ENCODE assay signal across 8 mouse cellular contexts in the genomic region with DNA sequence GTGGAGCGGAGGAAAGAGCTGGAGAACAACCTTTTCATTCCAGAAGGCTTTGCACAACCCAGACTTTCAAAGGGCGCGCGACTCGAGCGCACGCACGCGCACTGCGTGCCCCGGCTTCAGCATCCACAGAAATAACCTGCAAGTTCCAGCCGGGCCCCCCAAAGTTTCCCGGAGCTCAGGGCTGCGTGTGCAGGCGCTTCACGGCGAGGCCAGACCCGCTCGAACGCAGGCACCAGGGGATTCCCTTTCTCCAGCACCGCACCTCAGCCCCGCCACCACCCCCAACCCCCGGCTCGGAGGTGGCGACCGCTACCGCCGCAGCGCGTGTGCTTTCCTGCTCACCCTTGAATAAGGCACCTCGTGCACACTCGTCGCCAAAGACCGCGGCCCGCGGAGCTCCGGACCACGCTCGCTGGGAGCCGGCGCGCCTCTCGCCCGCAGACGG. TPM values are rescaled to one million over a fixed set of nuclear protein-coding genes. Genes with fewer than 3 reads are reported as not detected.
DNase-seq lines count a peak whose midpoint lies in the region; ATAC-seq and TF ChIP-seq lines count a peak whose summit lies in the region.

No protein-coding gene starts in this region.

- no peak for TF ChIP-seq POLR2A in brain, embryonic 14.5 days (IDR thresholded peaks at IDR 0.05; ENCODE audit: borderline replicate concordance, extremely low read depth, insufficient read depth, insufficient read length, poor library complexity, severe bottlenecking)
- no peak for TF ChIP-seq POLR2A in testis, adult 2 months (IDR thresholded peaks at IDR 0.05; ENCODE audit: control insufficient read depth, low read depth, low read length)

- peak overlapping the region; percentile 77 for H3K4me3 ChIP-seq in heart, embryonic 12.5 days
- peak overlapping the region; percentile 97 for H3K4me3 ChIP-seq in kidney, postnatal 0 days (replicated peaks; ENCODE audit: low read depth, low read length)
- H3K4me3 ChIP-seq in liver, embryonic 13.5 days (replicated peaks): peak overlapping the region; percentile 84
- H3K4me3 ChIP-seq in neural tube, embryonic 13.5 days: peak overlapping the region; percentile 96
- H3K4me3 ChIP-seq in testis, adult 2 months (ENCODE audit: control insufficient read depth, low read depth, low read length): peak overlapping the region; percentile 94

- under 1% methylated on average over 46 of the region's 46 CpGs for WGBS in heart, embryonic 12.5 days
- 1% methylated on average over 46 of the region's 46 CpGs for WGBS in kidney, postnatal 0 days
- 0% methylated on average over 46 of the region's 46 CpGs for WGBS in liver, embryonic 13.5 days (ENCODE audit: insufficient replicate concordance)
- under 1% methylated on average over 46 of the region's 46 CpGs for WGBS in neural tube, embryonic 13.5 days

- H3K4me2 ChIP-seq in heart, embryonic 12.5 days: peak overlapping the region; percentile 74
- H3K4me2 ChIP-seq in kidney, postnatal 0 days (ENCODE audit: low read length): peak overlapping the region; percentile 87
- peak overlapping the region; percentile 80 for H3K4me2 ChIP-seq in liver, embryonic 13.5 days
- peak overlapping the region; percentile 77 for H3K4me2 ChIP-seq in neural tube, embryonic 13.5 days

- peak overlapping the region; percentile 87 for H3K9ac ChIP-seq in heart, embryonic 12.5 days
- H3K9ac ChIP-seq in kidney, postnatal 0 days (ENCODE audit: low read depth, low read length): peak overlapping the region; percentile 69
- H3K9ac ChIP-seq in liver, embryonic 13.5 days: peak overlapping the region; percentile 95
- peak overlapping the region; percentile 81 for H3K9ac ChIP-seq in neural tube, embryonic 13.5 days

- no peak for TF ChIP-seq CTCF in brain, embryonic 14.5 days (IDR thresholded peaks at IDR 0.05; ENCODE audit: borderline replicate concordance, extremely low read depth, insufficient read depth, insufficient read length)
- no peak for TF ChIP-seq CTCF in kidney, postnatal 0 days (IDR thresholded peaks at IDR 0.05; ENCODE audit: low read depth)
- no peak for TF ChIP-seq CTCF in testis, adult 2 months (IDR thresholded peaks at IDR 0.05; ENCODE audit: control insufficient read depth, insufficient read depth, insufficient replicate concordance, low read depth, low read length)

- no peaks in the 10 kb centered on the region for H3K27me3 ChIP-seq in heart, embryonic 12.5 days (replicated peaks)
- H3K27me3 ChIP-seq in kidney, postnatal 0 days (ENCODE audit: insufficient read depth, low read length): no peaks in the 10 kb centered on the region
- no peaks in the 10 kb centered on the region for H3K27me3 ChIP-seq in liver, embryonic 13.5 days
- no peaks in the 10 kb centered on the region for H3K27me3 ChIP-seq in neural tube, embryonic 13.5 days
- H3K27me3 ChIP-seq in testis, adult 2 months (ENCODE audit: control insufficient read depth, insufficient read depth, low read length): no peaks in the 10 kb centered on the region

- peak; percentile 91 for DNase-seq in brain, embryonic 14.5 days (ENCODE audit: low read depth)
- DNase-seq in kidney, postnatal 0 days (ENCODE audit: low spot score): peak; percentile 58
- DNase-seq in liver, embryonic 13.5 days: peak; percentile 56

- ATAC-seq in CD4-positive, CD25-positive, alpha-beta regulatory T cell, adult 4 months: peak; percentile 47
- peak; percentile 51 for ATAC-seq in erythroblast, adult 5-6 weeks (replicated peaks; ENCODE audit: low FRiP score, poor library complexity, severe bottlenecking)
- ATAC-seq in heart, embryonic 12.5 days (ENCODE audit: insufficient number of reproducible peaks, low FRiP score): peak; percentile 63
- ATAC-seq in kidney, postnatal 0 days (replicated peaks; ENCODE audit: low FRiP score, low read depth): peak; percentile 78
- peak; percentile 64 for ATAC-seq in liver, embryonic 13.5 days (ENCODE audit: low read depth)
- ATAC-seq in neural tube, embryonic 13.5 days (ENCODE audit: low read depth): peak; percentile 89

- H3K27ac ChIP-seq in heart, embryonic 12.5 days (ENCODE audit: poor library complexity, severe bottlenecking): peak overlapping the region; percentile 87
- peak overlapping the region; percentile 78 for H3K27ac ChIP-seq in kidney, postnatal 0 days
- H3K27ac ChIP-seq in liver, embryonic 13.5 days: peak overlapping the region; percentile 91
- peak overlapping the region; percentile 91 for H3K27ac ChIP-seq in neural tube, embryonic 13.5 days (replicated peaks)
- peak overlapping the region; percentile 84 for H3K27ac ChIP-seq in testis, adult 2 months (ENCODE audit: control insufficient read depth, insufficient read depth, low read depth, low read length)

- peaks cover 3% of the 10 kb centered on the region; the same call in 1 of the 2 replicates for H3K36me3 ChIP-seq in heart, embryonic 12.5 days
- H3K36me3 ChIP-seq in kidney, postnatal 0 days (ENCODE audit: insufficient read depth, low read length): no peaks in the 10 kb centered on the region
- H3K36me3 ChIP-seq in liver, embryonic 13.5 days: peaks cover 18% of the 10 kb centered on the region; the same call in 1 of the 2 replicates
- no peaks in the 10 kb centered on the region for H3K36me3 ChIP-seq in neural tube, embryonic 13.5 days
- H3K36me3 ChIP-seq in testis, adult 2 months (ENCODE audit: control insufficient read depth, insufficient read depth, low read length): no peaks in the 10 kb centered on the region

- 0 out of 2 replicates have a peak, but pooled peaks cover 4% of the 10 kb centered on the region for H3K9me3 ChIP-seq in heart, embryonic 12.5 days (replicated peaks)
- H3K9me3 ChIP-seq in kidney, postnatal 0 days (replicated peaks; ENCODE audit: low read length): no peaks in the 10 kb centered on the region
- no peaks in the 10 kb centered on the region for H3K9me3 ChIP-seq in liver, embryonic 13.5 days (replicated peaks)
- no peaks in the 10 kb centered on the region for H3K9me3 ChIP-seq in neural tube, embryonic 13.5 days

- peaks cover 5% of the 10 kb centered on the region for H3K4me1 ChIP-seq in heart, embryonic 12.5 days (replicated peaks)
- no peaks in the 10 kb centered on the region for H3K4me1 ChIP-seq in kidney, postnatal 0 days (replicated peaks; ENCODE audit: insufficient read depth, low read length)
- H3K4me1 ChIP-seq in liver, embryonic 13.5 days (replicated peaks): peaks cover 14% of the 10 kb centered on the region
- peaks cover 20% of the 10 kb centered on the region for H3K4me1 ChIP-seq in neural tube, embryonic 13.5 days (replicated peaks)
- H3K4me1 ChIP-seq in testis, adult 2 months (ENCODE audit: control insufficient read depth, insufficient read depth, low read length): no peaks in the 10 kb centered on the region; the same call in none of the 2 replicates

RNA-seq across cellular contexts. Expression of gene Suv39h2, which starts 0.4 kb away (rescaled TPM):
- polyA plus RNA-seq in CD4-positive, CD25-positive, alpha-beta regulatory T cell, adult 4 months (2017; shearing (Covaris generic)): 1 to 10 TPM in 1 of 2 experiments, under 1 TPM in 1; 0.90 to 1.1 TPM
- polyA plus RNA-seq in brain, embryonic 14.5 days (2012; rRNA removed): 8.1 and 11.4 TPM in 2 replicates
- total RNA-seq in erythroblast, adult 5-6 weeks (2015; ENCODE audit: low replicate concordance): 4.0 and 14.2 TPM in 2 replicates
- 4.2 and 8.6 TPM in 2 replicates for total RNA-seq in erythroblast, adult 5-6 weeks (2017; ENCODE audit: low replicate concordance)
- 11.6 and 11.9 TPM in 2 replicates for polyA plus RNA-seq in heart, embryonic 12.5 days (2016; fragmentation: Nextera tagmentation; extraction: Ambion mirVana)
- polyA plus RNA-seq in kidney, postnatal 0 days (2015; fragmentation: Nextera tagmentation; extraction: Ambion mirVana): 9.5 TPM in 2 replicates
- 8.8 and 9.3 TPM in 2 replicates for polyA plus RNA-seq in liver, embryonic 13.5 days (2015; fragmentation: Nextera tagmentation; extraction: Ambion mirVana)
- polyA plus RNA-seq in neural tube, embryonic 13.5 days (2015; fragmentation: Nextera tagmentation; extraction: Ambion mirVana): 10.4 and 12.8 TPM in 2 replicates
- polyA plus RNA-seq in testis, adult 2 months (2012; rRNA removed): 5.5 and 8.2 TPM in 2 replicates

RNA-seq across cellular contexts. Expression of gene Gm45902, which starts 38.2 kb away (rescaled TPM):
- polyA plus RNA-seq in CD4-positive, CD25-positive, alpha-beta regulatory T cell, adult 4 months (2017; shearing (Covaris generic)): 1 to 10 TPM; 2.3 to 3.4 TPM
- 6.3 and 8.1 TPM in 2 replicates for polyA plus RNA-seq in brain, embryonic 14.5 days (2012; rRNA removed)
- 0.58 and 1.7 TPM in 2 replicates for total RNA-seq in erythroblast, adult 5-6 weeks (2015; ENCODE audit: low replicate concordance)
- total RNA-seq in erythroblast, adult 5-6 weeks (2017; ENCODE audit: low replicate concordance): 2.6 and 8.9 TPM in 2 replicates
- 6.4 and 7.3 TPM in 2 replicates for polyA plus RNA-seq in heart, embryonic 12.5 days (2016; fragmentation: Nextera tagmentation; extraction: Ambion mirVana)
- polyA plus RNA-seq in kidney, postnatal 0 days (2015; fragmentation: Nextera tagmentation; extraction: Ambion mirVana): 2.6 and 2.8 TPM in 2 replicates
- polyA plus RNA-seq in liver, embryonic 13.5 days (2015; fragmentation: Nextera tagmentation; extraction: Ambion mirVana): 1.8 and 2.1 TPM in 2 replicates
- polyA plus RNA-seq in neural tube, embryonic 13.5 days (2015; fragmentation: Nextera tagmentation; extraction: Ambion mirVana): 8.1 and 8.2 TPM in 2 replicates
- 0.40 and 0.48 TPM in 2 replicates for polyA plus RNA-seq in testis, adult 2 months (2012; rRNA removed)

RNA-seq across cellular contexts. Expression of gene Hspa14, which starts 38.2 kb away (rescaled TPM):
- polyA plus RNA-seq in CD4-positive, CD25-positive, alpha-beta regulatory T cell, adult 4 months (2017; shearing (Covaris generic)): 100 to 1,000 TPM; 108 to 136 TPM
- polyA plus RNA-seq in brain, embryonic 14.5 days (2012; rRNA removed): 56.8 and 69.5 TPM in 2 replicates
- 16.7 and 19.0 TPM in 2 replicates for total RNA-seq in erythroblast, adult 5-6 weeks (2015; ENCODE audit: low replicate concordance)
- total RNA-seq in erythroblast, adult 5-6 weeks (2017; ENCODE audit: low replicate concordance): 39.8 and 47.8 TPM in 2 replicates
- polyA plus RNA-seq in heart, embryonic 12.5 days (2016; fragmentation: Nextera tagmentation; extraction: Ambion mirVana): 81.3 and 85.9 TPM in 2 replicates
- polyA plus RNA-seq in kidney, postnatal 0 days (2015; fragmentation: Nextera tagmentation; extraction: Ambion mirVana): 73.4 and 80.1 TPM in 2 replicates
- 92.3 and 97.3 TPM in 2 replicates for polyA plus RNA-seq in liver, embryonic 13.5 days (2015; fragmentation: Nextera tagmentation; extraction: Ambion mirVana)
- 63.1 and 70.7 TPM in 2 replicates for polyA plus RNA-seq in neural tube, embryonic 13.5 days (2015; fragmentation: Nextera tagmentation; extraction: Ambion mirVana)
- polyA plus RNA-seq in testis, adult 2 months (2012; rRNA removed): 14.5 and 16.9 TPM in 2 replicates

RNA-seq across cellular contexts. Expression of gene Cdnf, which starts 38.4 kb away (rescaled TPM):
- 1 to 10 TPM in 1 of 2 experiments, under 1 TPM in 1; 0.24 to 1.2 TPM for polyA plus RNA-seq in CD4-positive, CD25-positive, alpha-beta regulatory T cell, adult 4 months (2017; shearing (Covaris generic))
- 0.32 and 0.33 TPM in 2 replicates for polyA plus RNA-seq in brain, embryonic 14.5 days (2012; rRNA removed)
- total RNA-seq in erythroblast, adult 5-6 weeks (2015; ENCODE audit: low replicate concordance): not detected in 2 replicates
- 1.0 and 1.1 TPM in 2 replicates for total RNA-seq in erythroblast, adult 5-6 weeks (2017; ENCODE audit: low replicate concordance)
- 0.18 and 0.24 TPM in 2 replicates for polyA plus RNA-seq in heart, embryonic 12.5 days (2016; fragmentation: Nextera tagmentation; extraction: Ambion mirVana)
- polyA plus RNA-seq in kidney, postnatal 0 days (2015; fragmentation: Nextera tagmentation; extraction: Ambion mirVana): 0.33 and 0.54 TPM in 2 replicates
- 0.12 and 0.15 TPM in 2 replicates for polyA plus RNA-seq in liver, embryonic 13.5 days (2015; fragmentation: Nextera tagmentation; extraction: Ambion mirVana)
- polyA plus RNA-seq in neural tube, embryonic 13.5 days (2015; fragmentation: Nextera tagmentation; extraction: Ambion mirVana): 0.10 and 0.69 TPM in 2 replicates
- polyA plus RNA-seq in testis, adult 2 months (2012; rRNA removed): 1.9 and 2.1 TPM in 2 replicates

RNA-seq across cellular contexts. Expression of gene Dclre1c, which starts 50.5 kb away (rescaled TPM):
- polyA plus RNA-seq in CD4-positive, CD25-positive, alpha-beta regulatory T cell, adult 4 months (2017; shearing (Covaris generic)): 10 to 100 TPM; 16.8 to 19.8 TPM
- 13.0 and 14.9 TPM in 2 replicates for polyA plus RNA-seq in brain, embryonic 14.5 days (2012; rRNA removed)
- total RNA-seq in erythroblast, adult 5-6 weeks (2015; ENCODE audit: low replicate concordance): 10.2 and 14.8 TPM in 2 replicates
- 7.7 and 11.7 TPM in 2 replicates for total RNA-seq in erythroblast, adult 5-6 weeks (2017; ENCODE audit: low replicate concordance)
- polyA plus RNA-seq in heart, embryonic 12.5 days (2016; fragmentation: Nextera tagmentation; extraction: Ambion mirVana): 4.4 and 4.6 TPM in 2 replicates
- polyA plus RNA-seq in kidney, postnatal 0 days (2015; fragmentation: Nextera tagmentation; extraction: Ambion mirVana): 3.5 and 4.1 TPM in 2 replicates
- 5.4 and 5.6 TPM in 2 replicates for polyA plus RNA-seq in liver, embryonic 13.5 days (2015; fragmentation: Nextera tagmentation; extraction: Ambion mirVana)
- polyA plus RNA-seq in neural tube, embryonic 13.5 days (2015; fragmentation: Nextera tagmentation; extraction: Ambion mirVana): 7.3 and 9.9 TPM in 2 replicates
- 5.6 and 6.4 TPM in 2 replicates for polyA plus RNA-seq in testis, adult 2 months (2012; rRNA removed)

Comparison
In these comparisons a context has a peak if more than half of its experiments do, and no peak if none do; other contexts are left out.
1. Peak in every context shown above with its lines: DNase-seq, ATAC-seq, H3K4me3 ChIP-seq and H3K27ac ChIP-seq.